In genomic region chr11:69546423-69547053, GRCm38 (mm10) we compare ENCODE assay signal across 8 mouse cellular contexts. TPM values are rescaled to one million over a fixed set of nuclear protein-coding genes. Genes with fewer than 3 reads are reported as not detected.
DNase-seq lines count a peak whose midpoint lies in the region; ATAC-seq lines count a peak whose summit lies in the region.

No protein-coding gene starts in this region.

- peak overlapping the region; percentile 42 for H3K4me3 ChIP-seq in hindbrain, embryonic 14.5 days (replicated peaks; ENCODE audit: low read length)

- no peaks in the 10 kb centered on the region for H3K27me3 ChIP-seq in hindbrain, embryonic 14.5 days (ENCODE audit: control insufficient read depth, insufficient read depth, low read length)

- peak overlapping the region; percentile 93 for H3K27ac ChIP-seq in hindbrain, embryonic 14.5 days

- H3K36me3 ChIP-seq in hindbrain, embryonic 14.5 days (replicated peaks; ENCODE audit: control insufficient read depth, insufficient read depth): no peaks in the 10 kb centered on the region

- peak overlapping the region; percentile 63 for H3K9ac ChIP-seq in hindbrain, embryonic 14.5 days

- peak; percentile 64 for ATAC-seq in hindbrain, embryonic 14.5 days (ENCODE audit: low FRiP score)
- peak; percentile 49 for ATAC-seq in megakaryocyte, adult 5-6 weeks (ENCODE audit: poor library complexity, severe bottlenecking)

- WGBS in hindbrain, embryonic 14.5 days: under 1% methylated on average over 44 of the region's 44 CpGs

- peak overlapping the region; percentile 86 for H3K4me2 ChIP-seq in hindbrain, embryonic 14.5 days (replicated peaks)

- H3K4me1 ChIP-seq in hindbrain, embryonic 14.5 days (replicated peaks; ENCODE audit: control insufficient read depth, insufficient read depth, low read length): peaks cover 50% of the 10 kb centered on the region

- H3K9me3 ChIP-seq in hindbrain, embryonic 14.5 days (ENCODE audit: control insufficient read depth, low read length): no peaks in the 10 kb centered on the region

- peak; percentile 84 for DNase-seq in NIH3T3 (ENCODE audit: low read depth)
- DNase-seq in cerebellum, postnatal 25 days: peak; percentile 81 to 88
- peak; percentile 75 to 80 for DNase-seq in frontal cortex, postnatal 36 days (ENCODE audit: low spot score in 2 of 2)
- peak; percentile 83 for DNase-seq in hindbrain, embryonic 14.5 days (ENCODE audit: low spot score)
- peak; percentile 73 to 77 for DNase-seq in left cerebral cortex, adult 8-10 months (ENCODE audit: low spot score in 2 of 2)
- peak; percentile 92 for DNase-seq in right cerebral cortex, postnatal 10 days (ENCODE audit: low spot score in 2 of 2)
- peak; percentile 72 for DNase-seq in urinary bladder, postnatal 25 days (ENCODE audit: low spot score)

RNA-seq across cellular contexts. Expression of gene Dnah2, which starts 2.4 kb away (rescaled TPM):
- 4.8 and 4.9 TPM in 2 replicates for polyA plus RNA-seq in hindbrain, embryonic 14.5 days (2014; fragmentation: Nextera tagmentation; extraction: Ambion mirVana)
- total RNA-seq in left cerebral cortex, adult 8-10 months (2022): 1 to 10 TPM; 3.3 to 4.9 (median 3.9) TPM
- total RNA-seq in megakaryocyte, adult 5-6 weeks (2015): 0.54 and 1.8 TPM in 2 replicates
- total RNA-seq in megakaryocyte, adult 5-6 weeks (2017): 2.1 and 8.0 TPM in 2 replicates

RNA-seq across cellular contexts. Expression of gene Efnb3, which starts 13.5 kb away (rescaled TPM):
- 39.9 and 40.8 TPM in 2 replicates for polyA plus RNA-seq in hindbrain, embryonic 14.5 days (2014; fragmentation: Nextera tagmentation; extraction: Ambion mirVana)
- 10 to 100 TPM; 89.2 to 96.6 (median 90.5) TPM for total RNA-seq in left cerebral cortex, adult 8-10 months (2022)
- total RNA-seq in megakaryocyte, adult 5-6 weeks (2015): 0.11 TPM in 1 of 2 replicates, not detected in the other
- 0.45 TPM in 1 of 2 replicates, not detected in the other for total RNA-seq in megakaryocyte, adult 5-6 weeks (2017)

RNA-seq across cellular contexts. Expression of gene Wrap53, which starts 33.5 kb away (rescaled TPM):
- 15.6 and 16.8 TPM in 2 replicates for polyA plus RNA-seq in hindbrain, embryonic 14.5 days (2014; fragmentation: Nextera tagmentation; extraction: Ambion mirVana)
- total RNA-seq in left cerebral cortex, adult 8-10 months (2022): 10 to 100 TPM; 10.1 to 13.8 (median 11.3) TPM
- 11.8 and 12.2 TPM in 2 replicates for total RNA-seq in megakaryocyte, adult 5-6 weeks (2015)
- total RNA-seq in megakaryocyte, adult 5-6 weeks (2017): 5.3 and 5.9 TPM in 2 replicates

RNA-seq across cellular contexts. Expression of gene Trp53, which starts 33.6 kb away (rescaled TPM):
- polyA plus RNA-seq in hindbrain, embryonic 14.5 days (2014; fragmentation: Nextera tagmentation; extraction: Ambion mirVana): 55.7 TPM in 2 replicates
- total RNA-seq in left cerebral cortex, adult 8-10 months (2022): 10 to 100 TPM; 26.6 to 32.6 (median 28.2) TPM
- 59.2 and 64.7 TPM in 2 replicates for total RNA-seq in megakaryocyte, adult 5-6 weeks (2015)
- 21.8 and 28.3 TPM in 2 replicates for total RNA-seq in megakaryocyte, adult 5-6 weeks (2017)

RNA-seq across cellular contexts. Expression of gene Atp1b2, which starts 59.2 kb away (rescaled TPM):
- 72.1 and 94.2 TPM in 2 replicates for polyA plus RNA-seq in hindbrain, embryonic 14.5 days (2014; fragmentation: Nextera tagmentation; extraction: Ambion mirVana)
- total RNA-seq in left cerebral cortex, adult 8-10 months (2022): 100 to 1,000 TPM; 400 to 455 (median 419) TPM
- total RNA-seq in megakaryocyte, adult 5-6 weeks (2015): 0.91 and 2.2 TPM in 2 replicates
- 0.26 and 0.45 TPM in 2 replicates for total RNA-seq in megakaryocyte, adult 5-6 weeks (2017)

Comparison
In these comparisons a context has a peak if more than half of its experiments do, and no peak if none do; other contexts are left out.
1. Peak in every context shown above with its lines: DNase-seq, ATAC-seq, H3K4me3 ChIP-seq and H3K27ac ChIP-seq.
2. RNA of gene Efnb3, which starts 13.5 kb away (total RNA-seq): 89.2 to 96.6 TPM in left cerebral cortex, adult 8-10 months; 0.11 to 0.45 TPM in megakaryocyte, adult 5-6 weeks; every median in the first group is over 10 times any median in the second.